ENCODE assay signal across 18 mouse cellular contexts in genomic region chr6:32409625-32410024, GRCm38 (mm10).
DNase-seq lines count a peak whose midpoint lies in the region; ATAC-seq lines count a peak whose summit lies in the region.
"Had no signal": no experiment of that assay in that cellular context is flagged by ENCODE, and none has a peak within 500 bp of the region (broad histone marks: within the 10 kb centered on the region; RNA-seq: fewer than 3 reads in every experiment).

No protein-coding gene starts in this region.

- no peak for ATAC-seq in hindbrain, embryonic 15.5 days (ENCODE audit: low FRiP score, low read depth)
- ATAC-seq in hindbrain, embryonic 16.5 days: no peak
- ATAC-seq: forebrain, embryonic 13.5 days; intestine, embryonic 15.5 days had no signal

- 41% methylated on average over 1 of the region's 1 CpGs for WGBS in hindbrain, embryonic 15.5 days
- 44% methylated on average over 1 of the region's 1 CpGs for WGBS in hindbrain, embryonic 16.5 days

- H3K4me1 ChIP-seq in hindbrain, embryonic 15.5 days (replicated peaks): peaks cover 52% of the 10 kb centered on the region
- H3K4me1 ChIP-seq in hindbrain, embryonic 16.5 days (ENCODE audit: control insufficient read depth, insufficient read depth, low read depth, low read length): peaks cover 10% of the 10 kb centered on the region
- H3K4me1 ChIP-seq: intestine, embryonic 15.5 days had no signal

- no peaks in the 10 kb centered on the region for H3K27me3 ChIP-seq in hindbrain, embryonic 15.5 days
- H3K27me3 ChIP-seq in hindbrain, embryonic 16.5 days (replicated peaks; ENCODE audit: control insufficient read depth, insufficient read depth, low read length): no peaks in the 10 kb centered on the region
- H3K27me3 ChIP-seq: embryonic facial prominence, embryonic 13.5 days; forebrain, embryonic 13.5 days; heart, embryonic 12.5 days; hindbrain, embryonic 12.5 days; intestine, embryonic 15.5 days had no signal

- H3K4me2 ChIP-seq in hindbrain, embryonic 15.5 days: no peak overlapping the region
- no peak overlapping the region for H3K4me2 ChIP-seq in hindbrain, embryonic 16.5 days (ENCODE audit: low read length)
- H3K4me2 ChIP-seq: embryonic facial prominence, embryonic 13.5 days; forebrain, embryonic 13.5 days; heart, embryonic 12.5 days; hindbrain, embryonic 12.5 days; intestine, embryonic 15.5 days had no signal

- no peaks in the 10 kb centered on the region for H3K36me3 ChIP-seq in hindbrain, embryonic 15.5 days
- no peaks in the 10 kb centered on the region for H3K36me3 ChIP-seq in hindbrain, embryonic 16.5 days (ENCODE audit: control insufficient read depth, insufficient read depth, low read length)
- H3K36me3 ChIP-seq: embryonic facial prominence, embryonic 13.5 days; heart, embryonic 12.5 days; hindbrain, embryonic 12.5 days; intestine, embryonic 15.5 days had no signal

- H3K9me3 ChIP-seq in hindbrain, embryonic 15.5 days: no peaks in the 10 kb centered on the region
- H3K9me3 ChIP-seq in hindbrain, embryonic 16.5 days (ENCODE audit: control insufficient read depth, low read length): no peaks in the 10 kb centered on the region
- H3K9me3 ChIP-seq: embryonic facial prominence, embryonic 13.5 days; forebrain, embryonic 13.5 days; heart, embryonic 12.5 days; hindbrain, embryonic 12.5 days; intestine, embryonic 15.5 days had no signal

- peak overlapping the region; percentile 53; the same call in 1 of the 2 replicates for H3K27ac ChIP-seq in hindbrain, embryonic 15.5 days (replicated peaks)
- H3K27ac ChIP-seq in hindbrain, embryonic 16.5 days (ENCODE audit: low read depth, low read length): no peak overlapping the region
- H3K27ac ChIP-seq: embryonic facial prominence, embryonic 13.5 days; forebrain, embryonic 13.5 days; hindbrain, embryonic 12.5 days; intestine, embryonic 15.5 days had no signal

- H3K4me3 ChIP-seq in hindbrain, embryonic 15.5 days: no peak overlapping the region
- no peak overlapping the region for H3K4me3 ChIP-seq in hindbrain, embryonic 16.5 days (ENCODE audit: low read length)
- H3K4me3 ChIP-seq: embryonic facial prominence, embryonic 13.5 days; forebrain, embryonic 13.5 days; heart, embryonic 12.5 days; hindbrain, embryonic 12.5 days; intestine, embryonic 15.5 days had no signal

- DNase-seq in right cerebral cortex, adult 18-20 months: peak; percentile 18
- DNase-seq in right cerebral cortex, postnatal 36 days (ENCODE audit: low spot score in 2 of 2): no peak
- DNase-seq in fibroblast of lung, adult 2 months (ENCODE audit: low read depth): peak; percentile 54
- DNase-seq in ovary, postnatal 36 days (ENCODE audit: low spot score): no peak
- no peak for DNase-seq in lung, postnatal 36 days
- DNase-seq: adrenal gland, postnatal 10 days; cerebellum, adult 11-12 months; cerebellum, adult 9-10 months; cerebellum, postnatal 25 days; gastrocnemius, postnatal 14 days; heart, postnatal 4 days had no signal

- no peak overlapping the region for H3K9ac ChIP-seq in hindbrain, embryonic 15.5 days
- no peak overlapping the region for H3K9ac ChIP-seq in hindbrain, embryonic 16.5 days (ENCODE audit: low read depth, low read length)
- H3K9ac ChIP-seq: embryonic facial prominence, embryonic 13.5 days; forebrain, embryonic 13.5 days; heart, embryonic 12.5 days; hindbrain, embryonic 12.5 days; intestine, embryonic 15.5 days had no signal

Comparison
In these comparisons a context has a peak if more than half of its experiments do, and no peak if none do; other contexts are left out.
1. DNase-seq: peak in right cerebral cortex, adult 18-20 months (single experiment) and fibroblast of lung, adult 2 months (single experiment); none in right cerebral cortex, postnatal 36 days (0 of 2), ovary, postnatal 36 days (single experiment) and lung, postnatal 36 days (single experiment).